Mouse (Mus musculus) Patski (cell line): ENCODE results near the gene Pdcd1. TPM values are rescaled to one million over a fixed set of nuclear protein-coding genes. Genes with fewer than 3 reads are reported as not detected.

Source experiments
- ATAC-seq: fragments of 100-300 bp; one replicate; pipeline ENCODE4 v1.8.0; 2021
- CTCF ChIA-PET: fragments of 350-600 bp; sonication (Branson Sonifier 250); formaldehyde crosslinking; loops from one replicate; lab custom pipeline; 2022; ENCODE audit warnings: inconsistent platforms; lab: Charles Lee
- POLR2A ChIA-PET: fragments of 350-600 bp; sonication (Branson Sonifier 250); formaldehyde crosslinking; loops from one replicate; lab custom pipeline; 2022; ENCODE audit warnings: antibody characterized with exemption, inconsistent platforms; lab: Charles Lee
- DNase-seq: peaks from one replicate; pipeline ENCODE4 v3.0.0-alpha.2; 2011; ENCODE audit warnings: low read depth, low spot score
- H3K27me3 ChIP-seq: fragments of 371-371 bp; one replicate; pipeline ENCODE4 v1.5.1; 2021
- CTCF ChIP-seq: fragments of 100-300 bp; IDR thresholded peaks from one replicate; pipeline ENCODE4 v1.5.1; 2021
- in situ Hi-C: fragments of 300-500 bp; cut with MboI; formaldehyde crosslinking; loops from 3 replicates; pipeline ENCODE4 v1.11.1; 2018; ENCODE audit warnings: low pct_unique_long_range_greater_than_20kb, mixed read lengths
- polyA plus RNA-seq: library from polyadenylated mRNA; unstranded; gene quantifications from one replicate; pipeline ENCODE4 v1.2.3, GENCODE M21; 2021

The Pdcd1 gene
- polyA plus RNA-seq, result not detected

GRCm38 (mm10) chr1:94052373-94052772 lies at the start of gene Pdcd1:
TSS of gene Pdcd1 (minus strand) at chr1:94052553.
- in situ Hi-C loops, result no loop called here
- DNase-seq, result no peak
- POLR2A ChIA-PET, result no interaction called here

GRCm38 (mm10) chr1:94091788-94092187 lies 39.4 kb upstream of the Pdcd1 start:
- in situ Hi-C loops, result loop anchor here (25.0 kb wide), 1 partner anchor 579 kb away; the partner anchor contains the start of gene Farp2

More at GRCm38 (mm10) chr1:94052373-94052772, at the start of gene Pdcd1:
- H3K27me3 ChIP-seq, result peaks cover 5% of the 10 kb centered on the region
- CTCF ChIA-PET, result no interaction called here
- no peak for TF ChIP-seq CTCF
- ATAC-seq, result no peak

GRCm38 (mm10) chr1:94086311-94086898 lies 34.1 kb upstream of the Pdcd1 start:
- no peak for TF ChIP-seq CTCF
- ChIA-PET POLR2A (no interaction called here), CTCF (no interaction called here)
- DNase-seq, result no peak
- ATAC-seq, result no peak
- peaks cover 37% of the 10 kb centered on the region for H3K27me3 ChIP-seq
- in situ Hi-C loops, result loop anchor here (25.0 kb wide), 1 partner anchor 574 kb away; the partner anchor contains the start of gene Farp2

More at GRCm38 (mm10) chr1:94091788-94092187, 39.4 kb upstream of the Pdcd1 start:
- DNase-seq (no peak), ATAC-seq (no peak)
- POLR2A ChIA-PET, result no interaction called here
- H3K27me3 ChIP-seq, result peaks cover 16% of the 10 kb centered on the region
- CTCF ChIA-PET, result no interaction called here
- TF ChIP-seq CTCF, result no peak

- no peak for TF ChIP-seq CTCF
- peaks cover 38% of the 10 kb centered on the region for H3K27me3 ChIP-seq
- CTCF ChIA-PET, result no interaction called here
- ATAC-seq, result no peak
- in situ Hi-C loops, result loop anchor here (25.0 kb wide), 1 partner anchor 573 kb away; the partner anchor contains the start of gene Farp2
- POLR2A ChIA-PET, result no interaction called here
- DNase-seq, result no peak
Measured at GRCm38 (mm10) chr1:94085324-94086105, 33.2 kb upstream of the Pdcd1 start.

GRCm38 (mm10) chr1:94081761-94082160 lies 29.4 kb upstream of the Pdcd1 start:
- TF ChIP-seq CTCF, result no peak
- in situ Hi-C loops, result loop anchor here (25.0 kb wide), 1 partner anchor 569 kb away; the partner anchor contains the start of gene Farp2
- DNase-seq (no peak), ATAC-seq (no peak)
- peaks cover 29% of the 10 kb centered on the region for H3K27me3 ChIP-seq
- POLR2A ChIA-PET, result interaction anchor here (0.7 kb wide), 1 partner anchor 24 kb away, joined by 3 read pairs; no protein-coding TSS in a partner anchor
- CTCF ChIA-PET, result no interaction called here

GRCm38 (mm10) chr1:94081191-94081590 lies 28.8 kb upstream of the Pdcd1 start:
- TF ChIP-seq CTCF, result no peak
- ChIA-PET POLR2A (interaction anchor here (0.7 kb wide), 1 partner anchor 24 kb away, joined by 3 read pairs; no protein-coding TSS in a partner anchor), CTCF (interaction anchor here (1.5 kb wide), 1 partner anchor 11 kb away, joined by 4 read pairs; no protein-coding TSS in a partner anchor)
- peak; percentile 6 for ATAC-seq
- DNase-seq, result no peak
- peaks cover 34% of the 10 kb centered on the region for H3K27me3 ChIP-seq
- in situ Hi-C loops, result loop anchor here (25.0 kb wide), 1 partner anchor 569 kb away; the partner anchor contains the start of gene Farp2

GRCm38 (mm10) chr1:94080718-94081117 lies 28.4 kb upstream of the Pdcd1 start:
- peak; percentile 68 for ATAC-seq

GRCm38 (mm10) chr1:94078835-94079440 lies 26.6 kb upstream of the Pdcd1 start:
- in situ Hi-C loops, result loop anchor here (5.0 to 25.0 kb wide), 3 partner anchors 92 to 567 kb away; partner anchors contain the start of gene Farp2
- peaks cover 21% of the 10 kb centered on the region for H3K27me3 ChIP-seq
- CTCF ChIA-PET, result interaction anchor here (0.8 to 1.2 kb wide), 4 partner anchors 9 to 250 kb away, joined by 3 to 4 read pairs (median 4); no protein-coding TSS in a partner anchor
- ATAC-seq (peak; percentile 89), DNase-seq (peak; percentile 44)
- POLR2A ChIA-PET, result no interaction called here
- TF ChIP-seq CTCF, result peak; percentile 98

More at GRCm38 (mm10) chr1:94080718-94081117, 28.4 kb upstream of the Pdcd1 start:
- peaks cover 34% of the 10 kb centered on the region for H3K27me3 ChIP-seq
- ChIA-PET CTCF (interaction anchor here (1.5 kb wide), 1 partner anchor 11 kb away, joined by 4 read pairs; no protein-coding TSS in a partner anchor), POLR2A (interaction anchor here (0.7 kb wide), 1 partner anchor 23 kb away, joined by 3 read pairs; no protein-coding TSS in a partner anchor)
- no peak for TF ChIP-seq CTCF
- no peak for DNase-seq
- in situ Hi-C loops, result loop anchor here (25.0 kb wide), 1 partner anchor 568 kb away; the partner anchor contains the start of gene Farp2

- in situ Hi-C loops, result loop anchor here (5.0 to 25.0 kb wide), 3 partner anchors 91 to 566 kb away; partner anchors contain the start of gene Farp2
- H3K27me3 ChIP-seq, result peaks cover 14% of the 10 kb centered on the region
- CTCF ChIA-PET, result interaction anchor here (0.8 to 1.3 kb wide), 5 partner anchors 8 to 250 kb away, joined by 3 to 4 read pairs (median 3); no protein-coding TSS in a partner anchor
- POLR2A ChIA-PET, result no interaction called here
- no peak for TF ChIP-seq CTCF
- peak; percentile 3 for DNase-seq
- no peak for ATAC-seq
Measured at GRCm38 (mm10) chr1:94078314-94078713, 26.0 kb upstream of the Pdcd1 start.
